Mouse (Mus musculus) liver, postnatal 0 days (tissue): Measurements from ENCODE around the gene Ccdc187.

Source experiments
- CTCF ChIP-seq: sonication (generic); IDR thresholded peaks from 2 replicates; pipeline ENCODE4 v1.5.1; 2016; ENCODE audit warnings: antibody characterized with exemption, low read depth
- EP300 ChIP-seq: IDR thresholded peaks from 2 replicates; pipeline ENCODE4 v1.6.1; 2016; ENCODE audit warnings: antibody characterized with exemption, low read depth, mild to moderate bottlenecking

GRCm38 (mm10) chr2:26342609-26343490, 48.5 kb upstream of the Ccdc187 start:
- TF ChIP-seq CTCF = no peak
- no peak for TF ChIP-seq EP300
